Mouse (Mus musculus) telencephalon, adult 2 months (tissue): ENCODE measurements around the gene Krtap5-3.
"Not testable (repeated sequence)": the region's sequence is repeated elsewhere in the genome, so short reads cannot be mapped to it uniquely, and the experiment has no call there.

ENCODE experiments used
- DNase-seq: peaks from one replicate; pipeline ENCODE4 v3.0.0-alpha.2; 2011; ENCODE audit warnings: low read depth, low spot score

Krtap5-3 gene

DNA sequence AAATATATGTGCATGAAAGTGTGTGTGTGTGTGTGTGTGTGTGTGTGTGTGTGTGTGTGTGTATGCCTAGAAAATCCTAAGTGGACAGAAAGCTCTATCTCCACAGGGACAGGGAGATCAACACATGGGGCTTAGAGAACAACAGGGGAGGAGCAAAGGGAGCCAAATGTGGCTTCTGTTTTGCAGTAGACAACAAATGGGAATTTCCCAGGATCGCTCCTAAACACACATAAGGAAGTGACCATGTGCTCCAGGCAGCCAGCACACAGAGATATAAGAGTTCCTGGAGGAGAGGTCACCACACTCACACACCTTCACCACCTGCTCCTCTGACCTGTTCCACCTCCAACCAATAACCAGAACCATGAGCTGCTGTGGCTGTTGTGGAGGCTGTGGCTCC, at the start of gene Krtap5-3:
Gene Krtap5-3 (plus strand): TSS at position 301 of the 400 bp plus-strand sequence.
- DNase-seq = no peak

DNA sequence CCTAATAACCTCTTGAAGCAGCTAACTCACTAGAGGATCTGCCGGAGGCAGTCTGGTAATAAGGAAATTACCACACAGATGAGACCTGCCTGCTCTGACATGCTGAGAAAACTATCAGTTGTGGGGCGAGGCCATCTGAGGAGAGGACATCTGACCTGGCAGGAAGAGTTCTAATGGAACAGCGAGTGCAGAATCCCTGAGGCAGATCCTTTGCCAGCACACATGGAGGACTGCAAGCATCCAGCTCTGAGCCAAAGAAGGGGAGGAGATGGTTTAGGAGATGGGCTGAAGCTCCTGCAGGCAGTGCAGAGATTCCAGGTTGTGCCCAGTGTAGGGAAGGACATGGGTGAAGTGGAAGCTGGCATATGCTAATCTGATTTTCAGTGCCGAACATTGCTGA, 49.0 kb upstream of the Krtap5-3 start:
- DNase-seq = no peak

- DNase-seq = no peak
These were observed 45.9 kb upstream of the Krtap5-3 start for GRCm38 (mm10) chr7:142155308-142155707.

- DNase-seq = not testable (repeated sequence)
These were observed 44.2 kb upstream of the Krtap5-3 start, which contains the start of gene Gm29735 for GRCm38 (mm10) chr7:142157013-142157412. Gene Gm29735, minus strand, starts transcription at chr7:142157113.

GRCm38 (mm10) chr7:142159366-142159765, 41.8 kb upstream of the Krtap5-3 start:
- no peak for DNase-seq

DNA sequence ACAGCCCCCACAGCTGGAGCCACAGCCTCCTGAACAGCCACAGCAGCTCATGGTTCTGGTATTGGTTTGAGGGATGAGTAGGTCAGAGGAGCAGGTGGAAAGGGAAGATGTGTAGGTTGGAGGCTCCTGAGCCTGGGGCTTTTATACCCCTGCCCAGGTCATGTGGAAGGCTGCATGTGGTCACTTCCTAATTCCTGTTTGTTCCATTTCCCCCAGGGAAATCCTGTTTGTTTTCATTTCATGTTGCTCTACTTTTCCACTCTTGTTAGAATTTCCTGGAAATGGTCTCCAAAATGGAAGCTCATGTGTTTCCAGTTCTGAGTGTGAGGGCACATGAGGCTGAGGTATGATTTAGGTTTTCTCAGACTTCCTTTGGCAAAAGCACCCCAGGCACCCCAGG, 35.5 kb upstream of the Krtap5-3 start, which contains the start of gene Gm4553:
Gene Gm4553 (minus strand): TSS at position 101 of the 400 bp plus-strand sequence.
- not testable (repeated sequence) for DNase-seq

GRCm38 (mm10) chr7:142169836-142170235, 31.3 kb upstream of the Krtap5-3 start:
- DNase-seq = no peak

DNA sequence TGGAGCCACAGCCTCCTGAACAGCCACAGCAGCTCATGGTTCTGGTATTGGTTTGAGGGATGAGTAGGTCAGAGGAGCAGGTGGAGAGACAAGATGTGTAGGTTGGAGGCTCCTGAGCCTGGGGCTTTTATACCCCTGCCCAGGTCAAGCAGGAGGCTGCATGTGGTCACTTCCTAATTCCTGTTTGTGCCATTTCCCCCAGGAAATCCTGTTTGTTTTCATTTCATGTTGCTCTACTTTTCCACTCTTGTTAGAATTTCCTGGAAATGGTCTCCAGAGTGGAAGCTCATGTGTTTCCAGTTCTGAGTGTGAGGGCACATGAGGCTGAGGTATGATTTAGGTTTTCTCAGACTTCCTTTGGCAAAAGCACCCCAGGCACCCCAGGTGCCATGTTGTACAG, 25.3 kb upstream of the Krtap5-3 start, which contains the start of gene Krtap5-2:
Gene Krtap5-2 (minus strand): TSS at position 101 of the 400 bp plus-strand sequence.
- DNase-seq = not testable (repeated sequence)

GRCm38 (mm10) chr7:142178685-142179084, 22.5 kb upstream of the Krtap5-3 start:
- no peak for DNase-seq

- DNase-seq = no peak
These were observed 20.1 kb upstream of the Krtap5-3 start for GRCm38 (mm10) chr7:142181021-142181420.

DNA sequence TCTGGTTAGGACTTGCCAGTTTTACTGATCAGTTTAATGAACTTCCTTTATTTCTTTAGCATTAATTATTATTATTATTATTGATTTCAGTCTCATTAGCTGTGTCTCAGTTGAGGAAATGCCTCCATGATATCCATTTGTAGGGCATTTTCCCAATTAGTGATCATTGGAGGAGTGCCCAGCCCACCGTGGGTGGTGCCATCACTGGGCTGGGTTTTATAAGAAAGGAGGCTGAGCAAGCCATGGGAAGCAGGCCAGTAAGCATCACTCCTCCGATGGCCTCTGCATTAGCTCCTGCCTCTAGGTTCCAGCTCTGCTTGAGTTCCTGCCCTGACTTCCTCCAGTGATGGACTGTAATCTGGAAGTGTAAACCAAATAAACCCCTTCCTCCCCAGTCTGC, 13.0 kb upstream of the Krtap5-3 start:
- DNase-seq = no peak

GRCm38 (mm10) chr7:142190289-142190688, 10.9 kb upstream of the Krtap5-3 start, which contains the start of gene Gm10153:
Gene Gm10153, minus strand, starts transcription at chr7:142190389.
- DNase-seq = no peak

- DNase-seq = peak; percentile 44
These were observed 2.4 kb upstream of the Krtap5-3 start for GRCm38 (mm10) chr7:142198748-142199147.

GRCm38 (mm10) chr7:142205488-142205887, 4.3 kb downstream of the Krtap5-3 start:
- DNase-seq = no peak

DNA sequence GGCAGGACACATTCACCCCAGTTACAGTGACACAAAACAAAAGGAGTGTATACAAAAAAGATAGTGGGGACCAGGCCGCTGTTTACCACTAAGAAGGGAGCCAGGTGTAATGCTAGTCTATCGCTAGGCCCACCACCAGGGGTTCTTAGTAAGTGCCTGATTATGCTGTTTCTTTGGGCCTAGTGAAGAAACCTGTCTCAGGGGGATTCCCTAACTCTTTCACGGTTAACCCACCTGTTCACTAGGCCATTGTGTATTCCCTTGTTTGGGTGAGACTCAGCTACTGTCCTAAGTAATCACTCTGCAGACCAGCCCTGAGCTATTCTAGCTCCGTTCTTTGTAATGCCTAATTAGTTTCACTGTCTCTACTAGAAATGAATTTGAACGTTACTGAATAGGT, 5.7 kb downstream of the Krtap5-3 start:
- not testable (repeated sequence) for DNase-seq

DNA sequence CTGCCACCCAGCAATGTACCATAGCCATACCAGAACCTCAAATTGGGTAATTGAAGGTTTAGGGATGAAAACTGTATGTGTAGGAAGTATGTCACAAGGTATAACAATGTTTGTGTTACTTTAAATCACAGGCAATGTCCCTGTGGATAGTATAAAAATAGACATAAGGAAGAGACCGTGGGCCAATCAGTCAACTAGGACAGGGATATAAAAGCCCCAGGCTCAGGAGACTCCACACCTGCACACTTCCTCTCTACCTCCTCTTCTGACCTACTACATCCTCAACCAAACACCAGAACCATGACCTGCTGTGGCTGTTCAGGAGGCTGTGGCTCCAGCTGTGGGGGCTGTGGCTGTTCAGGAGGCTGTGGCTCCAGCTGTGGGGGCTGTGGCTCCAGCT, 10.4 kb downstream of the Krtap5-3 start, which contains the start of gene Gm7579:
Gene Gm7579 (plus strand): TSS at position 301 of the 400 bp plus-strand sequence.
- DNase-seq = no peak

GRCm38 (mm10) chr7:142212136-142212535, 11.0 kb downstream of the Krtap5-3 start:
- not testable (repeated sequence) for DNase-seq

GRCm38 (mm10) chr7:142224518-142224917, 23.4 kb downstream of the Krtap5-3 start:
- no peak for DNase-seq

DNA sequence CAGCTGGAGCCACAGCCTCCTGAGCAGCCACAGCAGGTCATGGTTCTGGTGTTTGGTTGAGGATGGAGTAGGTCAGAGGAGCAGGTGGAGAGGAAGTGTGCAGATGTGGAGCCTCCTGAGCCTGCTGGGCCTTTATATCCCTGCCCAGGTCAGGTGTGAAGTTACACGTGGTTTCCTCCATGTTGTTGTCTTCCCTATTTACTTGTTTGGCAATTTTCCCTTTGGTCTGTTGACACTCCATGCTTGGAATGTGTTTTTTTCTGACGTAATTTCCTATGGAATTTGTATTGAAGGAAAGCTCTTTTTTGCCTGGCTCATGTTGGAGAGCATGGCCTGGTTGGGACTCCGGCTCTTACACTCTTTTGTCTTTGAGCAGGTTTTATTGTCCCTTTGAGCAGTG, 28.7 kb downstream of the Krtap5-3 start, which contains the start of gene Krtap5-5:
Gene Krtap5-5 (minus strand): TSS at position 101 of the 400 bp plus-strand sequence.
- DNase-seq = not testable (repeated sequence)

DNA sequence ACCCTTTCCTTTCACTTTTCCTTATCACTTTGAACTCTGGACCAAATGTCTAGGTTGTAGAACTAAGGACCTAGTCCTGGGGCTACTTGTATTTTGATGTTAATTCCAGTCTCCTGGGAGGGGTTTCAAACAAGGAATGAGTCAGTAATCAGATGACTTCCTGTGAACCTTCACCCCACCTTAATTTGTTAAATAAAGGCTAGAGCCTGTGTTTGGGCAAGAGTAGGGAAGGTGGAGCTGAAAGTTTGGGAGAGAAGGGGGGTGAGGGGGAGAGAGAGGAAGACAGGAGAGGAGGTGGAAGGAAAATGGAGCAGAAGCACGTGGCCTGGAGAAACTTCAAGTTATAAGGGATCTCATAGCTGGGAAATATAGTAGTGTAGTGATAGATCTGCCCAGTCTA, 30.4 kb downstream of the Krtap5-3 start:
- DNase-seq = no peak

- no peak for DNase-seq
These were observed 39.8 kb downstream of the Krtap5-3 start, which contains the start of gene Gm40460 for GRCm38 (mm10) chr7:142240978-142241377. Gene Gm40460, minus strand, starts transcription at chr7:142241078.

GRCm38 (mm10) chr7:142249824-142250223, 48.7 kb downstream of the Krtap5-3 start:
- peak; percentile 11 for DNase-seq
